Mouse (Mus musculus) kidney, postnatal 0 days (tissue): ENCODE measurements around the gene Padi1. TPM values are rescaled to one million over a fixed set of nuclear protein-coding genes. Genes with fewer than 3 reads are reported as not detected.

ENCODE experiments used
- ATAC-seq: fragments of 200-750 bp; cut with Nextera tagmentation; replicated peaks from 2 replicates; pipeline ENCODE4 v1.8.0; 2017; ENCODE audit warnings: low read depth, moderate number of reproducible peaks, moderate TSS enrichment, moderate library complexity; ENCODE audit not compliant: low FRiP score
- DNase-seq: peaks from one replicate; pipeline ENCODE4 v3.0.0-alpha.2; 2016; ENCODE audit warnings: low spot score
- H3K27ac ChIP-seq: fragments of 300-500 bp; sonication (generic); 2 replicates; pipeline ENCODE4 v1.5.1; 2014; ENCODE audit warnings: mild to moderate bottlenecking
- H3K27me3 ChIP-seq: fragments of 300-500 bp; sonication (generic); 2 replicates; pipeline ENCODE4 v1.6.1; 2014; ENCODE audit warnings: low read length, mixed read lengths; ENCODE audit not compliant: insufficient read depth
- H3K36me3 ChIP-seq: fragments of 300-500 bp; sonication (generic); 2 replicates; pipeline ENCODE4 v1.6.1; 2014; ENCODE audit warnings: low read length, mixed read lengths; ENCODE audit not compliant: insufficient read depth
- H3K4me1 ChIP-seq: fragments of 300-500 bp; sonication (generic); replicated peaks from 2 replicates; pipeline ENCODE4 v1.6.1; 2014; ENCODE audit warnings: antibody characterized with exemption, low read length, mixed read lengths; ENCODE audit not compliant: insufficient read depth
- H3K4me2 ChIP-seq: fragments of 300-500 bp; sonication (generic); 2 replicates; pipeline ENCODE4 v1.6.1; 2014; ENCODE audit warnings: mild to moderate bottlenecking, low read length, moderate library complexity, mixed read lengths
- H3K4me3 ChIP-seq: fragments of 300-500 bp; sonication (generic); replicated peaks from 2 replicates; pipeline ENCODE4 v1.5.1; 2014; ENCODE audit warnings: low read depth, low read length
- H3K9ac ChIP-seq: fragments of 300-500 bp; sonication (generic); 2 replicates; pipeline ENCODE4 v1.6.1; 2014; ENCODE audit warnings: low read depth, low read length
- H3K9me3 ChIP-seq: fragments of 300-500 bp; sonication (generic); replicated peaks from 2 replicates; pipeline ENCODE4 v1.6.1; 2016; ENCODE audit warnings: low read length, inconsistent platforms, mixed read lengths
- CTCF ChIP-seq: IDR thresholded peaks from 2 replicates; pipeline ENCODE4 v1.5.1; 2016; ENCODE audit warnings: antibody characterized with exemption, low read depth, mild to moderate bottlenecking, moderate library complexity
- WGBS: fragments of 180-500 bp; shearing (Covaris S2); extraction: QIAGEN DNeasy Blood & Tissue Kit; methylation state at CpG from one replicate; pipeline ENCODE4 v1.1.7; 2014; 5-methylcytosine and 5-hydroxymethylcytosine counted together
- polyA plus RNA-seq: library from polyadenylated mRNA; unstranded; fragments of >200 nt; fragmentation: Nextera tagmentation; extraction: Ambion mirVana; gene quantifications from 2 replicates; pipeline ENCODE4 v1.2.1, GENCODE M21; 2015

The Padi1 gene
- polyA plus RNA-seq, 1 experiment from 2014 or later: 0.28 TPM

- H3K36me3 ChIP-seq: no peaks in the 10 kb centered on the region
- H3K27me3 ChIP-seq: no peaks in the 10 kb centered on the region
- no peak for TF ChIP-seq CTCF
- H3K4me3 ChIP-seq: no peak overlapping the region
- no peaks in the 10 kb centered on the region for H3K4me1 ChIP-seq
- no peak overlapping the region for H3K9ac ChIP-seq
- DNase-seq (no peak), ATAC-seq (no peak)
- no peak overlapping the region for H3K4me2 ChIP-seq
- H3K27ac ChIP-seq: no peak overlapping the region
- H3K9me3 ChIP-seq: no peaks in the 10 kb centered on the region
- 90% methylated on average over 5 of the region's 5 CpGs for WGBS
These were observed 76.6 kb downstream of the Padi1 start for GRCm38 (mm10) chr4:140768973-140769372.

- Histone ChIP-seq H3K9me3 (no peaks in the 10 kb centered on the region), H3K4me3 (no peak overlapping the region), H3K4me1 (no peaks in the 10 kb centered on the region), H3K27me3 (no peaks in the 10 kb centered on the region), H3K4me2 (no peak overlapping the region), H3K9ac (no peak overlapping the region), H3K36me3 (no peaks in the 10 kb centered on the region), H3K27ac (no peak overlapping the region)
- no peak for DNase-seq
- no peak for ATAC-seq
- TF ChIP-seq CTCF: no peak
- 82% methylated on average over 3 of the region's 3 CpGs for WGBS
These were observed 79.6 kb downstream of the Padi1 start for GRCm38 (mm10) chr4:140765936-140766335.

DNA sequence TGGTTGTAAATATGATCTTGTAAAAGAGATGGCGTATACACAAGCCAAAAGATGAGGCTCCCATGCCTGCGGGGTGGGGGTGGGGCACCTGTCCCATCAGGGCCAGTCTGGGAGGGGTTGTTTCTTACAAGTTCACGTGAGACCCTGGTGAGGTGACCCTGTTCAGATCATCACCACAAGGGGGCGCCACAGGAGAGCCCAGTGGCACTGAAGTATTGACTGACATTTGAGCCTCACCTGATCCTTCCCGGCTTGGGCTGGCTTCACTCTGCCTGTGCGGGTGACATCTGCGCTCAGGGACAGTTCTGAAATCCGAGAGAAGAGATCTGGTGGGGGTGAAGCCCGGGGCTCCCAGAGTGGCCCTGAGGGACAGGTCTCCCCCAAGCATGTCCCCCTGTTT, 82.4 kb downstream of the Padi1 start:
- Histone ChIP-seq H3K9me3 (no peaks in the 10 kb centered on the region), H3K36me3 (no peaks in the 10 kb centered on the region), H3K27ac (no peak overlapping the region), H3K4me1 (no peaks in the 10 kb centered on the region), H3K4me2 (no peak overlapping the region), H3K4me3 (no peak overlapping the region), H3K27me3 (no peaks in the 10 kb centered on the region), H3K9ac (no peak overlapping the region)
- TF ChIP-seq CTCF: peak; percentile 72
- WGBS: 17% methylated on average over 9 of the region's 9 CpGs
- ATAC-seq (no peak), DNase-seq (peak; percentile 44)

Other genes with a start within 250 kb of the Padi1 start
- 21.2 and 22.2 TPM in 2 replicates for gene Arhgef10l, start 179.8 kb downstream of the Padi1 start, polyA plus RNA-seq
- 25.6 and 35.6 TPM in 2 replicates for gene Rcc2, start 145.2 kb downstream of the Padi1 start, polyA plus RNA-seq
- 0.07 TPM in 1 of 2 replicates, not detected in the other for gene Padi6, start 103.1 kb downstream of the Padi1 start, polyA plus RNA-seq
- 0.74 and 1.1 TPM in 2 replicates for gene Padi4, start 71.5 kb downstream of the Padi1 start, polyA plus RNA-seq
- 0.08 and 0.10 TPM in 2 replicates for gene Padi3, start 35.1 kb downstream of the Padi1 start, polyA plus RNA-seq
- 21.1 and 21.8 TPM in 2 replicates for gene Padi2, start 60.6 kb upstream of the Padi1 start, polyA plus RNA-seq
- gene Sdhb, start 115.4 kb upstream of the Padi1 start, polyA plus RNA-seq: 660 and 674 TPM in 2 replicates
- gene Atp13a2, start 141.1 kb upstream of the Padi1 start, polyA plus RNA-seq: 30.6 and 31.9 TPM in 2 replicates
- gene Mfap2, start 164.6 kb upstream of the Padi1 start, polyA plus RNA-seq: 330 and 339 TPM in 2 replicates
- gene Crocc, start 214.8 kb upstream of the Padi1 start, polyA plus RNA-seq: 5.9 and 7.8 TPM in 2 replicates
- 87.6 and 93.1 TPM in 2 replicates for gene Necap2, start 232.6 kb upstream of the Padi1 start, polyA plus RNA-seq
- gene Spata21, start 242.6 kb upstream of the Padi1 start, polyA plus RNA-seq: 0.54 and 0.55 TPM in 2 replicates